Mouse (Mus musculus) embryonic facial prominence, embryonic 11.5 days (tissue): ENCODE measurements around the gene Fam151a. TPM values are rescaled to one million over a fixed set of nuclear protein-coding genes. Genes with fewer than 3 reads are reported as not detected.
A peak's percentile ranks its signal among the peaks of the same experiment; 100 is the strongest.
"Not testable (repeated sequence)": the region's sequence is repeated elsewhere in the genome, so short reads cannot be mapped to it uniquely, and the experiment has no call there.

Experiments
- ATAC-seq: fragments of 200-750 bp; cut with Nextera tagmentation; replicated peaks from 2 replicates; pipeline ENCODE4 v1.8.0; 2017; ENCODE audit warnings: low read depth; ENCODE audit not compliant: insufficient number of reproducible peaks, low FRiP score, low TSS enrichment
- DNase-seq: peaks from one replicate; pipeline ENCODE4 v3.0.0-alpha.2; 2015; ENCODE audit warnings: low spot score
- H3K27ac ChIP-seq: fragments of 300-500 bp; sonication (generic); replicated peaks from 2 replicates; pipeline ENCODE4 v1.5.1; 2014; ENCODE audit warnings: mild to moderate bottlenecking, low read depth, low read length, control low read depth
- H3K27me3 ChIP-seq: fragments of 300-500 bp; sonication (generic); 2 replicates; pipeline ENCODE4 v1.6.1; 2014; ENCODE audit warnings: mild to moderate bottlenecking, low read length, moderate library complexity, mixed read lengths; ENCODE audit not compliant: control insufficient read depth, insufficient read depth
- H3K36me3 ChIP-seq: fragments of 300-500 bp; sonication (generic); replicated peaks from 2 replicates; pipeline ENCODE4 v1.6.1; 2014; ENCODE audit warnings: low read depth, mild to moderate bottlenecking, low read length, moderate library complexity, mixed read lengths; ENCODE audit not compliant: control insufficient read depth, insufficient read depth
- H3K4me1 ChIP-seq: fragments of 300-500 bp; sonication (generic); 2 replicates; pipeline ENCODE4 v1.6.1; 2014; ENCODE audit warnings: low read length, mixed read lengths; ENCODE audit not compliant: control insufficient read depth, insufficient read depth
- H3K4me2 ChIP-seq: fragments of 300-500 bp; sonication (generic); 2 replicates; pipeline ENCODE4 v1.6.1; 2014; ENCODE audit warnings: low read depth, mild to moderate bottlenecking, control low read depth, low read length, moderate library complexity
- H3K4me3 ChIP-seq: fragments of 300-500 bp; sonication (generic); 2 replicates; pipeline ENCODE4 v1.5.1; 2014; ENCODE audit warnings: low read depth, low read length, control low read depth
- H3K9ac ChIP-seq: fragments of 300-500 bp; sonication (generic); replicated peaks from 2 replicates; pipeline ENCODE4 v1.6.1; 2014; ENCODE audit warnings: mild to moderate bottlenecking, control low read depth, low read length
- H3K9me3 ChIP-seq: fragments of 300-500 bp; sonication (generic); replicated peaks from 2 replicates; pipeline ENCODE4 v1.6.1; 2016; ENCODE audit warnings: mild to moderate bottlenecking, low read length, inconsistent platforms, mixed read lengths; ENCODE audit not compliant: control insufficient read depth
- WGBS: fragments of 180-500 bp; shearing (Covaris S2); extraction: QIAGEN DNeasy Blood & Tissue Kit; methylation state at CpG from one replicate; pipeline ENCODE4 v1.1.7; 2014; 5-methylcytosine and 5-hydroxymethylcytosine counted together
- polyA plus RNA-seq: library from polyadenylated mRNA; unstranded; fragments of >200 nt; fragmentation: Nextera tagmentation; extraction: Ambion mirVana; gene quantifications from 2 replicates; pipeline ENCODE4 v1.2.1, GENCODE M21; 2014

Gene Fam151a
- polyA plus RNA-seq, 1 experiment from 2014 or later, result 0.15 TPM

DNA sequence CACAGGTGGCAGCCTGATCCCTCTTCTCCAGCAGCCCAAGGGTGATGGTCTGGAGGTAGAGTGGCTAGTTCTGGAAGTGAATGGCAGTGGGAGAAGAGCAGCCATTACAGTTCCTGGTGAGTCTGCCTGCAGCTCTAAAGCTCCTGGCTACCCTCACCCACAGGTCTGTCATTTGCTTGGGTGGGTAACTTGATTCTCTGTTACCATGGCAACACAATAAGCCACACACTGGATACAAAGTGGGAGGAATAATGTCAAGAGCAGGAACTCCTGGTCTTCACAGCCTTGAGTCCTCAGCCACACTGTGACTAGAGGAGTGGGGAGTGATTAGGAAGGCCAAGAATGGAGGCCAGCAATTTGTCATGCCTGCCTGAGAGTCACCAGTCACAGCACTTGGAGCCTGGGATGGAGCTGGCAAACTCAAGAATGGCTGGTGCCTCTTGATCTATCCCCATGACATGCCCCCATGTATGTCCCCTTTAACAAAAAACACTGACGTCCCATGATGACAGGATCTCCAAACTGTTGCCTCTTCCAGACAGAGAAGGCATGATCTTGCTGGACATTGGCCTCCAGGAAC, 13.4 kb downstream of the Fam151a start:
- Histone ChIP-seq H3K27ac (no peak overlapping the region), H3K27me3 (no peaks in the 10 kb centered on the region), H3K4me3 (no peak overlapping the region), H3K9me3 (no peaks in the 10 kb centered on the region), H3K36me3 (no peaks in the 10 kb centered on the region), H3K9ac (no peak overlapping the region), H3K4me1 (peaks cover 4% of the 10 kb centered on the region; the same call in 1 of the 2 replicates), H3K4me2 (no peak overlapping the region)
- DNase-seq (peak; percentile 68), ATAC-seq (no peak)
- WGBS, result 84% methylated on average over 1 of the region's 1 CpGs

DNA sequence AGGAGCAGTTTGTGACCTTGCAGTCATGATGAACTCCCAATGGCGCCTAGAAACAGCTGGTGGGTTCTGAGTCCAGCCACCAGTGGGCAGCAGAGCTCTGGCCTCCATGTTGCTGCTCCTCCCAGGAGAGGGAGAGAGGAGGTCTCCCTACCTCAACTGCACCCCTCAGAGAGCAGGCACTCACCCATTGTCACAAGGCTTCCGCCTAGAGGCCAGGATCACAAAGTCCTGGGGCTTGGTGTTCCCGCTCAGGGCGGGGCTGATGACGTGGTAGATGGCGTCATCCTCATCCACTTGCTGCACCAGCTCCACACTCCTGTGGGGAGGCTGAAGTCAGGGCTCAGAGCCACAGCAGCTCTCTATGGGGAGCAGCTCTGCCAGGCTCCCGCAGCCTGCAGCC, 16.0 kb downstream of the Fam151a start:
- H3K4me2 ChIP-seq, result peak overlapping the region; percentile 19
- peaks cover 4% of the 10 kb centered on the region; the same call in 1 of the 2 replicates for H3K4me1 ChIP-seq
- no peak overlapping the region for H3K27ac ChIP-seq
- ATAC-seq (peak; percentile 81), DNase-seq (peak; percentile 79)
- 6% methylated on average over 7 of the region's 7 CpGs for WGBS
- H3K9me3 ChIP-seq, result no peaks in the 10 kb centered on the region
- no peak overlapping the region for H3K4me3 ChIP-seq
- no peaks in the 10 kb centered on the region for H3K27me3 ChIP-seq
- H3K36me3 ChIP-seq, result no peaks in the 10 kb centered on the region
- peak overlapping the region; percentile 46 for H3K9ac ChIP-seq

GRCm38 (mm10) chr4:106751726-106752125, 18.0 kb downstream of the Fam151a start:
- Histone ChIP-seq H3K9ac (no peak overlapping the region), H3K4me3 (no peak overlapping the region), H3K4me2 (no peak overlapping the region), H3K9me3 (no peaks in the 10 kb centered on the region), H3K4me1 (peaks cover 4% of the 10 kb centered on the region; the same call in 1 of the 2 replicates), H3K27ac (no peak overlapping the region), H3K36me3 (no peaks in the 10 kb centered on the region), H3K27me3 (no peaks in the 10 kb centered on the region)
- DNase-seq (no peak), ATAC-seq (no peak)
- 87% methylated on average over 6 of the region's 6 CpGs for WGBS

GRCm38 (mm10) chr4:106764166-106764565, 30.5 kb downstream of the Fam151a start:
- ATAC-seq (no peak), DNase-seq (no peak)
- no peaks in the 10 kb centered on the region for H3K27me3 ChIP-seq
- 64% methylated on average over 7 of the region's 7 CpGs for WGBS
- no peak overlapping the region for H3K4me2 ChIP-seq
- no peaks in the 10 kb centered on the region for H3K4me1 ChIP-seq
- no peak overlapping the region for H3K27ac ChIP-seq
- no peak overlapping the region for H3K9ac ChIP-seq
- no peaks in the 10 kb centered on the region for H3K9me3 ChIP-seq
- no peaks in the 10 kb centered on the region for H3K36me3 ChIP-seq
- H3K4me3 ChIP-seq, result no peak overlapping the region

GRCm38 (mm10) chr4:106769306-106769705, 35.6 kb downstream of the Fam151a start:
- Histone ChIP-seq H3K4me2 (no peak overlapping the region), H3K27ac (no peak overlapping the region), H3K9ac (no peak overlapping the region), H3K4me3 (no peak overlapping the region), H3K36me3 (no peaks in the 10 kb centered on the region), H3K4me1 (no peaks in the 10 kb centered on the region), H3K9me3 (no peaks in the 10 kb centered on the region), H3K27me3 (no peaks in the 10 kb centered on the region)
- ATAC-seq (no peak), DNase-seq (no peak)
- WGBS, result 38% methylated on average over 2 of the region's 2 CpGs

GRCm38 (mm10) chr4:106772558-106772957, 38.9 kb downstream of the Fam151a start:
- Histone ChIP-seq H3K4me2 (no peak overlapping the region), H3K4me1 (no peaks in the 10 kb centered on the region), H3K9me3 (no peaks in the 10 kb centered on the region), H3K9ac (no peak overlapping the region), H3K27me3 (no peaks in the 10 kb centered on the region), H3K4me3 (no peak overlapping the region), H3K27ac (no peak overlapping the region), H3K36me3 (no peaks in the 10 kb centered on the region)
- DNase-seq, result no peak
- 83% methylated on average over 1 of the region's 1 CpGs for WGBS
- no peak for ATAC-seq

- WGBS, result 86% methylated on average over 6 of the region's 6 CpGs
- DNase-seq, H3K27me3 ChIP-seq, ATAC-seq, H3K27ac ChIP-seq, H3K4me1 ChIP-seq, H3K4me3 ChIP-seq, H3K36me3 ChIP-seq, H3K9me3 ChIP-seq, H3K4me2 ChIP-seq, H3K9ac ChIP-seq: not testable (repeated sequence)
These were observed 42.1 kb downstream of the Fam151a start for GRCm38 (mm10) chr4:106775767-106776166.

DNA sequence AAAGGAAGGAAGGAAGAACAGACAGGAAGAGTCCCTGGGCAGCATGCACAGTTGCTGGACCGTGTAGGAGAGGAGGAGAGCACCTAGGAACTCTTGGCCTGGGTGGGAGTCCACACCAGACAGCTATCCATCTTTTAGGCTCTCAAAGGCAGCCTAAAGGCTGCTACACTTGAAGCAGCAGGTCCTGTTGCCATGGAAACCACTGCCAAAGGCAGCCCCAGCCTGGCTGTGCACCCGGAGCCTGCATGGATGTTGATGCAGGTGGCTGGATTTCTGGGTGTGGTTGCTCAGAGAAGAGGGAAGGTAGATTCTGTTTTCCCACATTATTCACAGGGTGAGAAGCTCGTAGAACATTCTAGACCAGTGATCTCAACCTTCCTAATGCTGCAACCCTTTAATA, 43.3 kb downstream of the Fam151a start:
- no peaks in the 10 kb centered on the region for H3K9me3 ChIP-seq
- no peaks in the 10 kb centered on the region for H3K36me3 ChIP-seq
- H3K4me1 ChIP-seq, result no peaks in the 10 kb centered on the region
- H3K27me3 ChIP-seq, result no peaks in the 10 kb centered on the region
- no peak for ATAC-seq
- peak; percentile 81 for DNase-seq
- H3K27ac ChIP-seq, result no peak overlapping the region
- H3K4me3 ChIP-seq, result no peak overlapping the region
- WGBS, result 31% methylated on average over 3 of the region's 3 CpGs
- H3K9ac ChIP-seq, result no peak overlapping the region
- H3K4me2 ChIP-seq, result no peak overlapping the region
